Mouse (Mus musculus): ENCODE measurements around the gene Shank2. TPM values are rescaled to one million over a fixed set of nuclear protein-coding genes. Genes with fewer than 3 reads are reported as not detected.

The Shank2 gene
- polyA plus RNA-seq (2015; fragmentation: Nextera tagmentation; extraction: Ambion mirVana) = 9.0 and 11.5 TPM in 2 replicates

GRCm38 (mm10) chr7:144001628-144002027 is at the start of gene Shank2:
Shank2 (plus strand) TSS chr7:144001928.

DNA sequence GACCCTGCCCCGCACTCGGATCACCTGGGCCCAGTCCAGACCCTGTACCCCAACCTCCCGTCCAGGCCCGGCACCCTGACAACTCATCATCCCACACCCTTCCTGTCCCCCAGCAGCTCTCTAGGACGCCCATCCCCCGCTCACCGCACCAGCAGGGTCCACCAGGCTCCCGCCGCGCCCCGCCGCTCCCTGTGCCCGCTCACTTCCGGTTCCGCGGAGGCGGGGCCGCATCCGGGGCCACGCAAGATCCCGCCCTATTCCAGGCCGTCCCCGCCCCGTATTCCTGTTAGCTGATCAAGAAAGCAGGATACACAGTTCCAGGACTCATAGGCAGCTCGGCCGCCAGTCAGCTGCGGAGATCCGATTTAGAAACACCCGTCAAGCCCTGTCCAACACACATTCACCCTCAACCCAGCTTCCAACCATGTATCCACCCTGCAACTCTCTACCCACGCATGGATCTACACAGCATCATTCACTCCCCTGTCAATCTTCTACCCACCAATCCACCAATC is 468.9 kb downstream of the Shank2 start, which contains the start of gene Cttn:
Cttn (minus strand) TSS at position 465 of the 515 bp plus-strand sequence.

Small RNAs within 50 kb of the gene (microRNA-seq; reads per million reads assigned to microRNA genes)
- 2.6 reads per million for gene Mir3105

Other genes with a start within 250 kb of the Shank2 start
- 24.6 and 28.1 TPM in 2 replicates for gene Osbpl5, start 244.9 kb upstream of the Shank2 start, polyA plus RNA-seq (2015; fragmentation: Nextera tagmentation; extraction: Ambion mirVana)
- gene Mrgprg, start 234.9 kb upstream of the Shank2 start, polyA plus RNA-seq (2015; fragmentation: Nextera tagmentation; extraction: Ambion mirVana) = not detected in 2 replicates
- gene Mrgpre, start 217.4 kb upstream of the Shank2 start, polyA plus RNA-seq (2015; fragmentation: Nextera tagmentation; extraction: Ambion mirVana) = 5.0 and 7.7 TPM in 2 replicates
- 4.3 and 5.8 TPM in 2 replicates for gene Nadsyn1, start 179.1 kb upstream of the Shank2 start, polyA plus RNA-seq (2015; fragmentation: Nextera tagmentation; extraction: Ambion mirVana)
- 50.0 and 52.2 TPM in 2 replicates for gene Dhcr7, start 178.8 kb upstream of the Shank2 start, polyA plus RNA-seq (2015; fragmentation: Nextera tagmentation; extraction: Ambion mirVana)
- gene Gm498, start 135.1 kb upstream of the Shank2 start, polyA plus RNA-seq (2015; fragmentation: Nextera tagmentation; extraction: Ambion mirVana) = not detected in 2 replicates

Measured in neural tube, postnatal 0 days (tissue).